Mouse (Mus musculus): Measurements from ENCODE around the gene Ippk. TPM values are rescaled to one million over a fixed set of nuclear protein-coding genes. Genes with fewer than 3 reads are reported as not detected.

Ippk gene
- polyA plus RNA-seq, 1 experiment: 0.01 TPM

- no peak for TF ChIP-seq TAL1 (IDR thresholded peaks at IDR 0.05; ENCODE audit: low read length)
- TF ChIP-seq GATA1 (IDR thresholded peaks at IDR 0.05; ENCODE audit: low read length): no peak
- Histone ChIP-seq H3K9me3 (ENCODE audit: control insufficient read depth, low read length) (no peaks in the 10 kb centered on the region), H3K4me1 (ENCODE audit: control insufficient read depth) (peaks cover 16% of the 10 kb centered on the region), H3K4me3 (replicated peaks) (no peak overlapping the region), H3K27me3 (ENCODE audit: control insufficient read depth) (no peaks in the 10 kb centered on the region), H3K36me3 (ENCODE audit: control insufficient read depth) (peaks cover 74% of the 10 kb centered on the region)
Observed at GRCm38 (mm10) chr13:49449318-49449749, 28.3 kb downstream of the Ippk start.

GRCm38 (mm10) chr13:49460276-49460675, 39.2 kb downstream of the Ippk start:
- peaks cover 81% of the 10 kb centered on the region for H3K36me3 ChIP-seq (ENCODE audit: control insufficient read depth)
- no peak overlapping the region for H3K4me3 ChIP-seq (replicated peaks)
- TF ChIP-seq TAL1 (IDR thresholded peaks at IDR 0.05; ENCODE audit: low read length) (no peak), GATA1 (IDR thresholded peaks at IDR 0.05; ENCODE audit: low read length) (no peak)
- no peaks in the 10 kb centered on the region for H3K27me3 ChIP-seq (ENCODE audit: control insufficient read depth)
- no peaks in the 10 kb centered on the region for H3K4me1 ChIP-seq (ENCODE audit: control insufficient read depth)
- H3K9me3 ChIP-seq (ENCODE audit: control insufficient read depth, low read length): no peaks in the 10 kb centered on the region

- TF ChIP-seq GATA1 (IDR thresholded peaks at IDR 0.05; ENCODE audit: low read length) (no peak), TAL1 (IDR thresholded peaks at IDR 0.05; ENCODE audit: low read length) (no peak)
Observed at GRCm38 (mm10) chr13:49460692-49461414, 39.8 kb downstream of the Ippk start.

GRCm38 (mm10) chr13:49461458-49462132, 40.5 kb downstream of the Ippk start:
- no peak overlapping the region for H3K4me3 ChIP-seq (replicated peaks)
- H3K36me3 ChIP-seq (ENCODE audit: control insufficient read depth): peaks cover 88% of the 10 kb centered on the region
- no peaks in the 10 kb centered on the region for H3K9me3 ChIP-seq (ENCODE audit: control insufficient read depth, low read length)
- TF ChIP-seq GATA1 (IDR thresholded peaks at IDR 0.05; ENCODE audit: low read length) (no peak), TAL1 (IDR thresholded peaks at IDR 0.05; ENCODE audit: low read length) (no peak)
- H3K4me1 ChIP-seq (ENCODE audit: control insufficient read depth): peaks cover 2% of the 10 kb centered on the region; the same call in 1 of the 2 replicates
- no peaks in the 10 kb centered on the region for H3K27me3 ChIP-seq (ENCODE audit: control insufficient read depth)

More at GRCm38 (mm10) chr13:49460692-49461414, 39.8 kb downstream of the Ippk start:
- no peaks in the 10 kb centered on the region for H3K27me3 ChIP-seq (ENCODE audit: control insufficient read depth)
- H3K9me3 ChIP-seq (ENCODE audit: control insufficient read depth, low read length): no peaks in the 10 kb centered on the region
- peaks cover 83% of the 10 kb centered on the region for H3K36me3 ChIP-seq (ENCODE audit: control insufficient read depth)
- peaks cover 2% of the 10 kb centered on the region; the same call in 1 of the 2 replicates for H3K4me1 ChIP-seq (ENCODE audit: control insufficient read depth)
- no peak overlapping the region for H3K4me3 ChIP-seq (replicated peaks)

GRCm38 (mm10) chr13:49462921-49463320, 41.9 kb downstream of the Ippk start:
- H3K4me3 ChIP-seq (replicated peaks): no peak overlapping the region
- H3K4me1 ChIP-seq (ENCODE audit: control insufficient read depth): peaks cover 2% of the 10 kb centered on the region; the same call in 1 of the 2 replicates
- TF ChIP-seq TAL1 (IDR thresholded peaks at IDR 0.05; ENCODE audit: low read length): no peak
- TF ChIP-seq GATA1 (IDR thresholded peaks at IDR 0.05; ENCODE audit: low read length): no peak
- peaks cover 88% of the 10 kb centered on the region for H3K36me3 ChIP-seq (ENCODE audit: control insufficient read depth)
- no peaks in the 10 kb centered on the region for H3K9me3 ChIP-seq (ENCODE audit: control insufficient read depth, low read length)
- no peaks in the 10 kb centered on the region for H3K27me3 ChIP-seq (ENCODE audit: control insufficient read depth)

- Histone ChIP-seq H3K4me1 (ENCODE audit: control insufficient read depth) (peaks cover 2% of the 10 kb centered on the region; the same call in 1 of the 2 replicates), H3K4me3 (replicated peaks) (no peak overlapping the region), H3K36me3 (ENCODE audit: control insufficient read depth) (peaks cover 69% of the 10 kb centered on the region), H3K27me3 (ENCODE audit: control insufficient read depth) (no peaks in the 10 kb centered on the region), H3K9me3 (ENCODE audit: control insufficient read depth, low read length) (no peaks in the 10 kb centered on the region)
- TF ChIP-seq GATA1 (IDR thresholded peaks at IDR 0.05; ENCODE audit: low read length): no peak
- no peak for TF ChIP-seq TAL1 (IDR thresholded peaks at IDR 0.05; ENCODE audit: low read length)
Observed at GRCm38 (mm10) chr13:49465875-49466274, 44.8 kb downstream of the Ippk start.

GRCm38 (mm10) chr13:49466393-49467075, 45.5 kb downstream of the Ippk start:
- H3K9me3 ChIP-seq (ENCODE audit: control insufficient read depth, low read length): no peaks in the 10 kb centered on the region
- TF ChIP-seq GATA1 (IDR thresholded peaks at IDR 0.05; ENCODE audit: low read length) (no peak), TAL1 (IDR thresholded peaks at IDR 0.05; ENCODE audit: low read length) (no peak)
- peaks cover 66% of the 10 kb centered on the region for H3K36me3 ChIP-seq (ENCODE audit: control insufficient read depth)
- peaks cover 2% of the 10 kb centered on the region; the same call in 1 of the 2 replicates for H3K4me1 ChIP-seq (ENCODE audit: control insufficient read depth)
- no peaks in the 10 kb centered on the region for H3K27me3 ChIP-seq (ENCODE audit: control insufficient read depth)
- H3K4me3 ChIP-seq (replicated peaks): no peak overlapping the region

GRCm38 (mm10) chr13:49467585-49467984, 46.5 kb downstream of the Ippk start:
- TF ChIP-seq TAL1 (IDR thresholded peaks at IDR 0.05; ENCODE audit: low read length): no peak

GRCm38 (mm10) chr13:49469002-49469401, 48.0 kb downstream of the Ippk start:
- Histone ChIP-seq H3K36me3 (ENCODE audit: control insufficient read depth) (peaks cover 43% of the 10 kb centered on the region), H3K9me3 (ENCODE audit: control insufficient read depth, low read length) (no peaks in the 10 kb centered on the region), H3K4me3 (replicated peaks) (no peak overlapping the region), H3K4me1 (ENCODE audit: control insufficient read depth) (peaks cover 2% of the 10 kb centered on the region; the same call in 1 of the 2 replicates), H3K27me3 (ENCODE audit: control insufficient read depth) (no peaks in the 10 kb centered on the region)
- TF ChIP-seq GATA1 (IDR thresholded peaks at IDR 0.05; ENCODE audit: low read length) (no peak), TAL1 (IDR thresholded peaks at IDR 0.05; ENCODE audit: low read length) (no peak)

More at GRCm38 (mm10) chr13:49467585-49467984, 46.5 kb downstream of the Ippk start:
- no peak overlapping the region for H3K4me3 ChIP-seq (replicated peaks)
- no peaks in the 10 kb centered on the region for H3K27me3 ChIP-seq (ENCODE audit: control insufficient read depth)
- H3K4me1 ChIP-seq (ENCODE audit: control insufficient read depth): peaks cover 2% of the 10 kb centered on the region; the same call in 1 of the 2 replicates
- H3K9me3 ChIP-seq (ENCODE audit: control insufficient read depth, low read length): no peaks in the 10 kb centered on the region
- peaks cover 56% of the 10 kb centered on the region for H3K36me3 ChIP-seq (ENCODE audit: control insufficient read depth)

Measured in erythroblast, embryonic 14.5 days (primary cell).